Mouse (Mus musculus): ENCODE measurements around the gene Phactr1.

Phactr1 gene

GRCm38 (mm10) chr13:42759170-42759569, 78.7 kb downstream of the Phactr1 start:
- DNase-seq (ENCODE audit: low spot score in 2 of 2), result peak in 1 of 2 experiments; percentile 24

- no peak for DNase-seq (ENCODE audit: low spot score in 2 of 2)
Observed at GRCm38 (mm10) chr13:42760907-42761544, 80.6 kb downstream of the Phactr1 start.

GRCm38 (mm10) chr13:42772314-42772713, 91.9 kb downstream of the Phactr1 start:
- DNase-seq (ENCODE audit: low spot score in 2 of 2), result no peak

- DNase-seq (ENCODE audit: low spot score in 2 of 2), result no peak
Observed at GRCm38 (mm10) chr13:42774040-42774439, 93.6 kb downstream of the Phactr1 start.

GRCm38 (mm10) chr13:42782151-42782550, 101.7 kb downstream of the Phactr1 start:
- peak; percentile 61 to 83 for DNase-seq (ENCODE audit: low spot score in 2 of 2)

- DNase-seq (ENCODE audit: low spot score in 2 of 2), result no peak
Observed at GRCm38 (mm10) chr13:42789221-42789620, 108.8 kb downstream of the Phactr1 start.

GRCm38 (mm10) chr13:42792279-42792678, 111.9 kb downstream of the Phactr1 start:
- DNase-seq (ENCODE audit: low spot score in 2 of 2), result no peak

GRCm38 (mm10) chr13:42800523-42800922, 120.1 kb downstream of the Phactr1 start:
- DNase-seq (ENCODE audit: low spot score in 2 of 2), result no peak

- no peak for DNase-seq (ENCODE audit: low spot score in 2 of 2)
Observed at GRCm38 (mm10) chr13:42804314-42804713, 123.9 kb downstream of the Phactr1 start.

- no peak for DNase-seq (ENCODE audit: low spot score in 2 of 2)
Observed at GRCm38 (mm10) chr13:42812762-42813161, 132.3 kb downstream of the Phactr1 start.

- no peak for DNase-seq (ENCODE audit: low spot score in 2 of 2)
Observed at GRCm38 (mm10) chr13:42818378-42818777, 138.0 kb downstream of the Phactr1 start.

GRCm38 (mm10) chr13:42820513-42820912, 140.1 kb downstream of the Phactr1 start:
- DNase-seq (ENCODE audit: low spot score in 2 of 2), result no peak

GRCm38 (mm10) chr13:42821426-42822106, 141.1 kb downstream of the Phactr1 start:
- peak in 1 of 2 experiments; percentile 52 for DNase-seq (ENCODE audit: low spot score in 2 of 2)

GRCm38 (mm10) chr13:42822545-42822944, 142.1 kb downstream of the Phactr1 start:
- peak; percentile 62 to 71 for DNase-seq (ENCODE audit: low spot score in 2 of 2)

- DNase-seq (ENCODE audit: low spot score in 2 of 2), result no peak
Observed at GRCm38 (mm10) chr13:42823875-42824274, 143.5 kb downstream of the Phactr1 start.

- no peak for DNase-seq (ENCODE audit: low spot score in 2 of 2)
Observed at GRCm38 (mm10) chr13:42826602-42827001, 146.2 kb downstream of the Phactr1 start.

GRCm38 (mm10) chr13:42828978-42829377, 148.6 kb downstream of the Phactr1 start:
- no peak for DNase-seq (ENCODE audit: low spot score in 2 of 2)

- DNase-seq (ENCODE audit: low spot score in 2 of 2), result no peak
Observed at GRCm38 (mm10) chr13:42835441-42835840, 155.0 kb downstream of the Phactr1 start.

GRCm38 (mm10) chr13:42839358-42839757, 158.9 kb downstream of the Phactr1 start:
- no peak for DNase-seq (ENCODE audit: low spot score in 2 of 2)

GRCm38 (mm10) chr13:42852086-42852485, 171.7 kb downstream of the Phactr1 start:
- DNase-seq (ENCODE audit: low spot score in 2 of 2), result no peak

GRCm38 (mm10) chr13:42853900-42854595, 173.6 kb downstream of the Phactr1 start:
- no peak for DNase-seq (ENCODE audit: low spot score in 2 of 2)

GRCm38 (mm10) chr13:42866162-42866941, 185.9 kb downstream of the Phactr1 start:
- DNase-seq (ENCODE audit: low spot score in 2 of 2), result peak; percentile 36 to 44

Measured in right cerebral cortex, postnatal 36 days (tissue).